ENCODE assay signal across 13 mouse cellular contexts in the genomic region with DNA sequence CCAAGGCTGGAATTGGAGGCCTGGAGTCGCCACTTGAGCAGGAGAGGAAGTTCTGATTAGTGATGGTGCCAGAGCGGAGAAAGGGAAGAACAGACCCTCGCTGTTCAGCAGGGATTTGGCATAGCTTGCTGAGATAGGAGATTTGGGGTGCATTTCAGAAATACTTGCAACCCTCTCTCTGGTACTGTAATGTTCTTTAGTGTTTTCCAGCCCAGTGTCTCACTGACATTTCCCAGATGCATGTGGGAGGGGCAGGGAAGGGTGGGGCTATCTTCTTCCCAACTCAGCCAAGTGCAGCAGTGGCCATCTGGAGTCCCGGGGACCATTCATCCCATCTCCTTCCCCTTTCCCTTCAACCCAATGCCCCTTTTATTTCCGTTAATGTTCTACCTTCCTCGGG. TPM values are rescaled to one million over a fixed set of nuclear protein-coding genes. Genes with fewer than 3 reads are reported as not detected.
DNase-seq lines count a peak whose midpoint lies in the region; ATAC-seq and TF ChIP-seq lines count a peak whose summit lies in the region.
"Had no signal": no experiment of that assay in that cellular context is flagged by ENCODE, and none has a peak within 500 bp of the region (broad histone marks: within the 10 kb centered on the region; RNA-seq: fewer than 3 reads in every experiment).

No protein-coding gene starts in this region.

- no peak for TF ChIP-seq CTCF in liver, postnatal 0 days (IDR thresholded peaks at IDR 0.05; ENCODE audit: low read depth)

- H3K27me3 ChIP-seq in embryonic facial prominence, embryonic 13.5 days, result no peaks in the 10 kb centered on the region
- H3K27me3 ChIP-seq in embryonic facial prominence, embryonic 10.5 days (replicated peaks; ENCODE audit: low read depth, poor library complexity, severe bottlenecking), result no peaks in the 10 kb centered on the region
- no peaks in the 10 kb centered on the region for H3K27me3 ChIP-seq in liver, embryonic 16.5 days (ENCODE audit: control insufficient read depth, insufficient read depth, low read depth, low read length)
- no peaks in the 10 kb centered on the region for H3K27me3 ChIP-seq in liver, postnatal 0 days (ENCODE audit: insufficient read depth, low read length)
- no peaks in the 10 kb centered on the region for H3K27me3 ChIP-seq in heart, embryonic 15.5 days
- H3K27me3 ChIP-seq in stomach, embryonic 15.5 days (replicated peaks), result no peaks in the 10 kb centered on the region
- H3K27me3 ChIP-seq: midbrain, embryonic 15.5 days had no signal

- no peak overlapping the region for H3K4me3 ChIP-seq in embryonic facial prominence, embryonic 13.5 days
- no peak overlapping the region for H3K4me3 ChIP-seq in embryonic facial prominence, embryonic 10.5 days
- no peak overlapping the region for H3K4me3 ChIP-seq in liver, embryonic 16.5 days (ENCODE audit: low read depth, low read length)
- H3K4me3 ChIP-seq in liver, postnatal 0 days (ENCODE audit: low read depth, low read length), result no peak overlapping the region
- H3K4me3 ChIP-seq in heart, embryonic 15.5 days, result no peak overlapping the region
- no peak overlapping the region for H3K4me3 ChIP-seq in stomach, embryonic 15.5 days (replicated peaks)
- H3K4me3 ChIP-seq: midbrain, embryonic 15.5 days had no signal

- peaks cover 12% of the 10 kb centered on the region; the same call in 1 of the 2 replicates for H3K4me1 ChIP-seq in embryonic facial prominence, embryonic 13.5 days
- peaks cover 6% of the 10 kb centered on the region; the same call in 1 of the 2 replicates for H3K4me1 ChIP-seq in embryonic facial prominence, embryonic 10.5 days
- H3K4me1 ChIP-seq in liver, embryonic 16.5 days (ENCODE audit: control insufficient read depth, low read depth, low read length), result peaks cover 5% of the 10 kb centered on the region
- H3K4me1 ChIP-seq in liver, postnatal 0 days (ENCODE audit: insufficient read depth), result peaks cover 8% of the 10 kb centered on the region
- peaks cover 7% of the 10 kb centered on the region for H3K4me1 ChIP-seq in heart, embryonic 15.5 days (replicated peaks)
- H3K4me1 ChIP-seq in stomach, embryonic 15.5 days, result peaks cover 6% of the 10 kb centered on the region; the same call in 1 of the 2 replicates
- H3K4me1 ChIP-seq: midbrain, embryonic 15.5 days had no signal

- no peak overlapping the region for H3K4me2 ChIP-seq in embryonic facial prominence, embryonic 13.5 days
- no peak overlapping the region for H3K4me2 ChIP-seq in liver, embryonic 16.5 days (ENCODE audit: low read depth, low read length)
- H3K4me2 ChIP-seq in liver, postnatal 0 days (ENCODE audit: low read depth, low read length), result no peak overlapping the region
- H3K4me2 ChIP-seq in heart, embryonic 15.5 days, result peak overlapping the region; percentile 22; the same call in 1 of the 2 replicates
- H3K4me2 ChIP-seq in stomach, embryonic 15.5 days, result no peak overlapping the region
- H3K4me2 ChIP-seq: midbrain, embryonic 15.5 days had no signal

- ATAC-seq in embryonic facial prominence, embryonic 13.5 days (ENCODE audit: insufficient number of reproducible peaks, insufficient read depth, low FRiP score, low TSS enrichment, low read depth), result no peak
- ATAC-seq in liver, embryonic 16.5 days (ENCODE audit: low read depth), result peak; percentile 47; the same call in 1 of the 2 replicates
- ATAC-seq in liver, postnatal 0 days, result no peak
- peak; percentile 78 for ATAC-seq in heart, embryonic 15.5 days (replicated peaks; ENCODE audit: insufficient number of reproducible peaks, insufficient read depth, low FRiP score, low read depth)
- peak; percentile 70 for ATAC-seq in stomach, embryonic 15.5 days (ENCODE audit: insufficient read depth, low FRiP score, low read depth)
- ATAC-seq: forebrain, embryonic 14.5 days; midbrain, embryonic 15.5 days had no signal

- H3K9me3 ChIP-seq in embryonic facial prominence, embryonic 13.5 days, result no peaks in the 10 kb centered on the region
- H3K9me3 ChIP-seq in embryonic facial prominence, embryonic 10.5 days, result no peaks in the 10 kb centered on the region
- H3K9me3 ChIP-seq in liver, embryonic 16.5 days (replicated peaks; ENCODE audit: control insufficient read depth, low read length), result no peaks in the 10 kb centered on the region
- no peaks in the 10 kb centered on the region for H3K9me3 ChIP-seq in liver, postnatal 0 days (ENCODE audit: low read length)
- H3K9me3 ChIP-seq in heart, embryonic 15.5 days (replicated peaks), result no peaks in the 10 kb centered on the region
- H3K9me3 ChIP-seq in stomach, embryonic 15.5 days, result no peaks in the 10 kb centered on the region
- H3K9me3 ChIP-seq: midbrain, embryonic 15.5 days had no signal

- H3K27ac ChIP-seq in embryonic facial prominence, embryonic 13.5 days, result peak overlapping the region; percentile 52
- H3K27ac ChIP-seq in embryonic facial prominence, embryonic 10.5 days (replicated peaks), result no peak overlapping the region
- no peak overlapping the region for H3K27ac ChIP-seq in liver, embryonic 16.5 days (ENCODE audit: low read length)
- H3K27ac ChIP-seq in liver, postnatal 0 days (ENCODE audit: low read depth), result no peak overlapping the region
- H3K27ac ChIP-seq in heart, embryonic 15.5 days, result peak overlapping the region; percentile 55
- H3K27ac ChIP-seq in stomach, embryonic 15.5 days, result peak overlapping the region; percentile 76
- H3K27ac ChIP-seq: midbrain, embryonic 15.5 days had no signal

- no peak overlapping the region for H3K9ac ChIP-seq in embryonic facial prominence, embryonic 13.5 days
- H3K9ac ChIP-seq in liver, embryonic 16.5 days (ENCODE audit: low read depth, low read length), result no peak overlapping the region
- H3K9ac ChIP-seq in liver, postnatal 0 days (replicated peaks), result no peak overlapping the region
- no peak overlapping the region for H3K9ac ChIP-seq in heart, embryonic 15.5 days
- no peak overlapping the region for H3K9ac ChIP-seq in stomach, embryonic 15.5 days
- H3K9ac ChIP-seq: midbrain, embryonic 15.5 days had no signal

- H3K36me3 ChIP-seq in embryonic facial prominence, embryonic 13.5 days, result no peaks in the 10 kb centered on the region
- no peaks in the 10 kb centered on the region for H3K36me3 ChIP-seq in embryonic facial prominence, embryonic 10.5 days (replicated peaks)
- no peaks in the 10 kb centered on the region for H3K36me3 ChIP-seq in liver, embryonic 16.5 days (ENCODE audit: control insufficient read depth, insufficient read depth)
- H3K36me3 ChIP-seq in liver, postnatal 0 days (replicated peaks; ENCODE audit: insufficient read depth, low read length), result peaks cover 3% of the 10 kb centered on the region
- no peaks in the 10 kb centered on the region for H3K36me3 ChIP-seq in heart, embryonic 15.5 days
- no peaks in the 10 kb centered on the region for H3K36me3 ChIP-seq in stomach, embryonic 15.5 days
- H3K36me3 ChIP-seq: midbrain, embryonic 15.5 days had no signal

- TF ChIP-seq EP300 in liver, postnatal 0 days (IDR thresholded peaks at IDR 0.05; ENCODE audit: low read depth), result no peak

- WGBS in embryonic facial prominence, embryonic 13.5 days, result 30% methylated on average over 6 of the region's 6 CpGs
- WGBS in embryonic facial prominence, embryonic 10.5 days, result 54% methylated on average over 6 of the region's 6 CpGs
- 68% methylated on average over 6 of the region's 6 CpGs for WGBS in liver, embryonic 16.5 days (ENCODE audit: insufficient replicate concordance)
- 76% methylated on average over 6 of the region's 6 CpGs for WGBS in liver, postnatal 0 days (ENCODE audit: insufficient replicate concordance)
- WGBS in heart, embryonic 15.5 days, result 27% methylated on average over 6 of the region's 6 CpGs
- 42% methylated on average over 6 of the region's 6 CpGs for WGBS in stomach, embryonic 15.5 days

- no peak for DNase-seq in embryonic facial prominence, embryonic 10.5 days (ENCODE audit: low spot score)
- no peak for DNase-seq in liver, postnatal 0 days
- DNase-seq in right cerebral cortex, postnatal 4 days, result no peak
- DNase-seq in layer of hippocampus, postnatal 10 days (ENCODE audit: low spot score in 2 of 2), result no peak
- DNase-seq: cerebellum, adult 8-10 months; lung, postnatal 4 days; right cerebral cortex, adult 18-20 months had no signal

RNA-seq across cellular contexts. Expression of a gene that starts 51.6 kb away (rescaled TPM):
- 23.0 and 26.6 TPM in 2 replicates for polyA plus RNA-seq in embryonic facial prominence, embryonic 13.5 days (2015; fragmentation: Nextera tagmentation; extraction: Ambion mirVana)
- 43.8 and 44.7 TPM in 2 replicates for polyA plus RNA-seq in embryonic facial prominence, embryonic 10.5 days (2016; fragmentation: Nextera tagmentation; extraction: Ambion mirVana)
- 12.5 and 12.7 TPM in 2 replicates for polyA plus RNA-seq in liver, embryonic 16.5 days (2015; fragmentation: Nextera tagmentation; extraction: Ambion mirVana)
- 8.9 and 10.6 TPM in 2 replicates for polyA plus RNA-seq in liver, postnatal 0 days (2015; fragmentation: Nextera tagmentation; extraction: Ambion mirVana)
- polyA plus RNA-seq in heart, embryonic 15.5 days (2015; fragmentation: Nextera tagmentation; extraction: Ambion mirVana), result 18.2 and 22.6 TPM in 2 replicates
- 21.2 and 21.4 TPM in 2 replicates for polyA plus RNA-seq in stomach, embryonic 15.5 days (2015; fragmentation: Nextera tagmentation; extraction: Ambion mirVana)
- total RNA-seq in layer of hippocampus, postnatal 10 days (2021), result 10 to 100 TPM; 24.5 to 24.9 TPM

RNA-seq across cellular contexts. Expression of a gene that starts 51.7 kb away (rescaled TPM):
- polyA plus RNA-seq in embryonic facial prominence, embryonic 13.5 days (2015; fragmentation: Nextera tagmentation; extraction: Ambion mirVana), result 52.9 and 60.1 TPM in 2 replicates
- 46.7 and 48.9 TPM in 2 replicates for polyA plus RNA-seq in embryonic facial prominence, embryonic 10.5 days (2016; fragmentation: Nextera tagmentation; extraction: Ambion mirVana)
- polyA plus RNA-seq in liver, embryonic 16.5 days (2015; fragmentation: Nextera tagmentation; extraction: Ambion mirVana), result 22.3 and 22.4 TPM in 2 replicates
- polyA plus RNA-seq in liver, postnatal 0 days (2015; fragmentation: Nextera tagmentation; extraction: Ambion mirVana), result 13.5 and 14.4 TPM in 2 replicates
- 25.4 and 31.2 TPM in 2 replicates for polyA plus RNA-seq in heart, embryonic 15.5 days (2015; fragmentation: Nextera tagmentation; extraction: Ambion mirVana)
- polyA plus RNA-seq in stomach, embryonic 15.5 days (2015; fragmentation: Nextera tagmentation; extraction: Ambion mirVana), result 38.7 and 39.7 TPM in 2 replicates
- total RNA-seq in layer of hippocampus, postnatal 10 days (2021), result 10 to 100 TPM; 23.9 to 24.8 TPM

RNA-seq across cellular contexts. Expression of a gene that starts 51.7 kb away (rescaled TPM):
- 0.96 and 2.4 TPM in 2 replicates for polyA plus RNA-seq in embryonic facial prominence, embryonic 13.5 days (2015; fragmentation: Nextera tagmentation; extraction: Ambion mirVana)
- 1.6 and 2.4 TPM in 2 replicates for polyA plus RNA-seq in embryonic facial prominence, embryonic 10.5 days (2016; fragmentation: Nextera tagmentation; extraction: Ambion mirVana)
- polyA plus RNA-seq in liver, embryonic 16.5 days (2015; fragmentation: Nextera tagmentation; extraction: Ambion mirVana), result 0.97 and 1.1 TPM in 2 replicates
- polyA plus RNA-seq in liver, postnatal 0 days (2015; fragmentation: Nextera tagmentation; extraction: Ambion mirVana), result 0.79 and 0.82 TPM in 2 replicates
- polyA plus RNA-seq in heart, embryonic 15.5 days (2015; fragmentation: Nextera tagmentation; extraction: Ambion mirVana), result 0.60 and 1.6 TPM in 2 replicates
- 1.0 and 1.5 TPM in 2 replicates for polyA plus RNA-seq in stomach, embryonic 15.5 days (2015; fragmentation: Nextera tagmentation; extraction: Ambion mirVana)
- 10 to 100 TPM in 1 of 2 experiments, 1 to 10 TPM in 1; 6.6 to 10.1 TPM for total RNA-seq in layer of hippocampus, postnatal 10 days (2021)

RNA-seq across cellular contexts. Expression of a gene that starts 54.9 kb away (rescaled TPM):
- polyA plus RNA-seq in embryonic facial prominence, embryonic 13.5 days (2015; fragmentation: Nextera tagmentation; extraction: Ambion mirVana), result 359 and 377 TPM in 2 replicates
- 325 and 335 TPM in 2 replicates for polyA plus RNA-seq in embryonic facial prominence, embryonic 10.5 days (2016; fragmentation: Nextera tagmentation; extraction: Ambion mirVana)
- polyA plus RNA-seq in liver, embryonic 16.5 days (2015; fragmentation: Nextera tagmentation; extraction: Ambion mirVana), result 300 and 331 TPM in 2 replicates
- 249 and 250 TPM in 2 replicates for polyA plus RNA-seq in liver, postnatal 0 days (2015; fragmentation: Nextera tagmentation; extraction: Ambion mirVana)
- polyA plus RNA-seq in heart, embryonic 15.5 days (2015; fragmentation: Nextera tagmentation; extraction: Ambion mirVana), result 369 and 456 TPM in 2 replicates
- polyA plus RNA-seq in stomach, embryonic 15.5 days (2015; fragmentation: Nextera tagmentation; extraction: Ambion mirVana), result 391 and 408 TPM in 2 replicates
- total RNA-seq in layer of hippocampus, postnatal 10 days (2021), result 10 to 100 TPM; 34.7 to 39.6 TPM

RNA-seq across cellular contexts. Expression of a gene that starts 57.6 kb away (rescaled TPM):
- polyA plus RNA-seq in embryonic facial prominence, embryonic 13.5 days (2015; fragmentation: Nextera tagmentation; extraction: Ambion mirVana), result 34.1 and 38.1 TPM in 2 replicates
- polyA plus RNA-seq in embryonic facial prominence, embryonic 10.5 days (2016; fragmentation: Nextera tagmentation; extraction: Ambion mirVana), result 32.0 and 35.3 TPM in 2 replicates
- 14.2 and 14.3 TPM in 2 replicates for polyA plus RNA-seq in liver, embryonic 16.5 days (2015; fragmentation: Nextera tagmentation; extraction: Ambion mirVana)
- 6.5 and 8.1 TPM in 2 replicates for polyA plus RNA-seq in liver, postnatal 0 days (2015; fragmentation: Nextera tagmentation; extraction: Ambion mirVana)
- 17.0 and 20.5 TPM in 2 replicates for polyA plus RNA-seq in heart, embryonic 15.5 days (2015; fragmentation: Nextera tagmentation; extraction: Ambion mirVana)
- 23.3 and 25.2 TPM in 2 replicates for polyA plus RNA-seq in stomach, embryonic 15.5 days (2015; fragmentation: Nextera tagmentation; extraction: Ambion mirVana)
- 10 to 100 TPM; 16.7 to 17.0 TPM for total RNA-seq in layer of hippocampus, postnatal 10 days (2021)

Comparison
In these comparisons a context has a peak if more than half of its experiments do, and no peak if none do; other contexts are left out.
1. ATAC-seq: peak in liver, embryonic 16.5 days (single experiment), heart, embryonic 15.5 days (single experiment) and stomach, embryonic 15.5 days (single experiment); none in embryonic facial prominence, embryonic 13.5 days (single experiment) and liver, postnatal 0 days (single experiment).
2. H3K27ac ChIP-seq: peak in embryonic facial prominence, embryonic 13.5 days (single experiment), heart, embryonic 15.5 days (single experiment) and stomach, embryonic 15.5 days (single experiment); none in embryonic facial prominence, embryonic 10.5 days (single experiment), liver, embryonic 16.5 days (single experiment) and liver, postnatal 0 days (single experiment).